Mouse (Mus musculus) lung, embryonic 15.5 days (tissue): ENCODE data around the gene Ddah1. TPM values are rescaled to one million over a fixed set of nuclear protein-coding genes. Genes with fewer than 3 reads are reported as not detected.

Experiments used
- ATAC-seq: fragments of 200-750 bp; cut with Nextera tagmentation; 2 replicates; pipeline ENCODE4 v1.8.0; 2017; ENCODE audit warnings: moderate number of reproducible peaks, borderline replicate concordance; ENCODE audit not compliant: low FRiP score, low TSS enrichment; ENCODE audit errors: extremely low read depth
- H3K27ac ChIP-seq: fragments of 300-500 bp; sonication (generic); 2 replicates; pipeline ENCODE4 v1.5.1; 2015; ENCODE audit warnings: moderate library complexity, mild to moderate bottlenecking, inconsistent platforms
- H3K27me3 ChIP-seq: fragments of 300-500 bp; sonication (generic); 2 replicates; pipeline ENCODE4 v1.6.1; 2015; ENCODE audit warnings: inconsistent platforms
- H3K36me3 ChIP-seq: fragments of 300-500 bp; sonication (generic); 2 replicates; pipeline ENCODE4 v1.6.1; 2015; ENCODE audit warnings: inconsistent platforms
- H3K4me1 ChIP-seq: fragments of 300-500 bp; sonication (generic); 2 replicates; pipeline ENCODE4 v1.6.1; 2015; ENCODE audit warnings: inconsistent platforms
- H3K4me2 ChIP-seq: fragments of 300-500 bp; sonication (generic); 2 replicates; pipeline ENCODE4 v1.6.1; 2015; ENCODE audit warnings: inconsistent platforms, mild to moderate bottlenecking, moderate library complexity
- H3K4me3 ChIP-seq: fragments of 300-500 bp; sonication (generic); 2 replicates; pipeline ENCODE4 v1.5.1; 2015; ENCODE audit warnings: mild to moderate bottlenecking, inconsistent platforms
- H3K9ac ChIP-seq: fragments of 300-500 bp; sonication (generic); 2 replicates; pipeline ENCODE4 v1.6.1; 2015; ENCODE audit warnings: inconsistent platforms
- H3K9me3 ChIP-seq: fragments of 300-500 bp; sonication (generic); 2 replicates; pipeline ENCODE4 v1.6.1; 2016; ENCODE audit warnings: inconsistent platforms
- WGBS: fragments of 180-500 bp; shearing (Covaris S2); methylation state at CpG from one replicate; pipeline ENCODE4 v1.1.7; 2015; 5-methylcytosine and 5-hydroxymethylcytosine counted together
- polyA plus RNA-seq: library from polyadenylated mRNA; unstranded; fragments of >200 nt; fragmentation: Nextera tagmentation; extraction: Ambion mirVana; gene quantifications from 2 replicates; pipeline ENCODE4 v1.2.1, GENCODE M21; 2015

Ddah1 gene
- polyA plus RNA-seq, 1 experiment from 2014 or later = 27.7 TPM

GRCm38 (mm10) chr3:145820938-145821337 lies 62.5 kb downstream of the Ddah1 start:
- 91% methylated on average over 2 of the region's 2 CpGs for WGBS
- peak overlapping the region; percentile 57 for H3K27ac ChIP-seq

GRCm38 (mm10) chr3:145822201-145822600 lies 63.7 kb downstream of the Ddah1 start:
- Histone ChIP-seq H3K9me3 (no peaks in the 10 kb centered on the region), H3K9ac (no peak overlapping the region), H3K4me1 (peaks cover 18% of the 10 kb centered on the region), H3K27me3 (no peaks in the 10 kb centered on the region), H3K27ac (no peak overlapping the region), H3K36me3 (no peaks in the 10 kb centered on the region), H3K4me2 (no peak overlapping the region), H3K4me3 (no peak overlapping the region)
- WGBS = 41% methylated on average over 4 of the region's 4 CpGs
- ATAC-seq = no peak

More at GRCm38 (mm10) chr3:145820938-145821337, 62.5 kb downstream of the Ddah1 start:
- Histone ChIP-seq H3K4me3 (no peak overlapping the region), H3K9me3 (no peaks in the 10 kb centered on the region), H3K4me2 (no peak overlapping the region), H3K27me3 (no peaks in the 10 kb centered on the region), H3K36me3 (no peaks in the 10 kb centered on the region), H3K4me1 (peaks cover 22% of the 10 kb centered on the region), H3K9ac (no peak overlapping the region)
- no peak for ATAC-seq

DNA sequence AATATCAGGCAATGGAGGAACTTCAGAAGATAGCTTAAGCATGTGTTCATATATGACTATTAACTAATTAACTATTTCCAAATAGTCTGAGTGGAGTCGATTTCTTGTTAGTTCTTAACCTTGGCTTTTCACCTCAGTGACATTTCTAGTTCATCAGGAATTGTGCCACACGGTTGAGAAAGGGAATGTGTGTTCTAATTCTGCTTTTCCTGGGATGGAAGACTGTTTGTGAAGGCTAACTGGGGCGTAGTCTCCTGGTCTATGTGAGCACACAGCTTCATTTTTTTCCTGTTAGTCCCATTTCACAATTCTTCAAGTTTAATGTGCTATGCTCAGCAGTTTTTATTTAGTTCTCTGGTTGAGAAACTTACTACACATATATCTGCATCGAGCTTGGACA lies 65.2 kb downstream of the Ddah1 start:
- Histone ChIP-seq H3K9ac (no peak overlapping the region), H3K4me3 (no peak overlapping the region), H3K27me3 (no peaks in the 10 kb centered on the region), H3K27ac (no peak overlapping the region), H3K36me3 (no peaks in the 10 kb centered on the region), H3K4me2 (no peak overlapping the region), H3K4me1 (peaks cover 26% of the 10 kb centered on the region), H3K9me3 (no peaks in the 10 kb centered on the region)
- no peak for ATAC-seq
- WGBS = 73% methylated on average over 4 of the region's 4 CpGs

- no peak for ATAC-seq
- no peak overlapping the region for H3K9ac ChIP-seq
- no peaks in the 10 kb centered on the region for H3K27me3 ChIP-seq
- H3K9me3 ChIP-seq = no peaks in the 10 kb centered on the region
- no peaks in the 10 kb centered on the region for H3K36me3 ChIP-seq
- H3K27ac ChIP-seq = no peak overlapping the region
- peaks cover 17% of the 10 kb centered on the region for H3K4me1 ChIP-seq
- no peak overlapping the region for H3K4me2 ChIP-seq
- WGBS = 80% methylated on average over 11 of the region's 11 CpGs
- H3K4me3 ChIP-seq = no peak overlapping the region
Measured at GRCm38 (mm10) chr3:145825416-145826055, 67.1 kb downstream of the Ddah1 start.

DNA sequence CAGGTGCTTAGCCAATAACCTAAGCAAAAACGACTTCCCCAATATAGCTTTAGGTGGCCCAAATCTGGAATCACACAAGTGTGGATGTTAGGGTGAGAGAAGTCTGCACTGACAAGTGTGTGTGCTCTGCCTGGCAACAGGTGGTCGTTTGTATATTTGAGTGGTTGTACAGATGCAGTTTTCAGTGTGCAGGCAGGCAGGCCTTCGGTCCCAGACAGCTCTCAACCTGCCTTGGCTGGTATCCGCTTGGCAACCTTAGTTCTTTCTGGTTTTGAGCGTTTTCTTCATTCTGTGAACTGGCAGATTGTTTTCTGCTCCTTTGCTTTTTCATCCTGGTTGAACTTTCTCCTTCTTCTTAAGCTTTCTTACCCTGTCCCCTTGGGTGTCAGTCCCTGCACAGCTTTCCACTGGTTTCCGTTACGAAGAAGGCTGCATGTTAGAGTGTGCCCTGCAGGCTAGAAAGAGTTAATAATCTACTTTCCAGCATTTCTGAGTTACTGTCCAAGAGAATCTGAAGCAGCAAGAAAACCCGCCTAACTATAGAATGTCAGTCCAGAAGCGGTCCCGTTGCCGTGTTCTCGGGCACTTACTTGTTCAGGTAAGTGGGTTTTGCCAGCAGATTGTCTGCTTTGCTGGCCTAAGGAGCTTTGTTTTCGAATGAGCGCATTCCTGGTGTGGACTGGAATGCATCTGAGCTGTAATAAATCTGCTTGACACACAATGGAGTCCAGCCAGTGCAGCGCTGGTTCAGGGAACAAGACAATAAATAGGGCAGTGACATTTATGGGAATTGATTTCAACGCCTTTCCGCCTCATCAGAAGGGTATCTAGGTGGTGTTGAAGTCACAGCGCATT lies 68.9 kb downstream of the Ddah1 start:
- 27% methylated on average over 18 of the region's 18 CpGs for WGBS
- H3K27me3 ChIP-seq = no peaks in the 10 kb centered on the region

GRCm38 (mm10) chr3:145828906-145829305 lies 70.4 kb downstream of the Ddah1 start:
- no peak overlapping the region for H3K4me2 ChIP-seq
- H3K4me1 ChIP-seq = peaks cover 16% of the 10 kb centered on the region
- no peak overlapping the region for H3K4me3 ChIP-seq
- no peaks in the 10 kb centered on the region for H3K9me3 ChIP-seq
- no peak for ATAC-seq
- no peaks in the 10 kb centered on the region for H3K27me3 ChIP-seq
- no peaks in the 10 kb centered on the region for H3K36me3 ChIP-seq
- 60% methylated on average over 5 of the region's 5 CpGs for WGBS
- no peak overlapping the region for H3K27ac ChIP-seq
- H3K9ac ChIP-seq = no peak overlapping the region

More for the DNA sequence above, 68.9 kb downstream of the Ddah1 start:
- Histone ChIP-seq H3K36me3 (no peaks in the 10 kb centered on the region), H3K4me2 (peak overlapping the region; percentile 42), H3K4me3 (no peak overlapping the region), H3K4me1 (peaks cover 13% of the 10 kb centered on the region), H3K9ac (no peak overlapping the region), H3K27ac (no peak overlapping the region; the same call in 1 of the 2 replicates), H3K9me3 (no peaks in the 10 kb centered on the region)
- peak; percentile 39; the same call in 1 of the 2 replicates for ATAC-seq

- Histone ChIP-seq H3K9me3 (no peaks in the 10 kb centered on the region), H3K9ac (no peak overlapping the region), H3K4me1 (0 out of 2 replicates have a peak, but pooled peaks cover 3% of the 10 kb centered on the region), H3K27ac (no peak overlapping the region), H3K27me3 (no peaks in the 10 kb centered on the region), H3K4me2 (no peak overlapping the region), H3K36me3 (no peaks in the 10 kb centered on the region), H3K4me3 (no peak overlapping the region)
- 24% methylated on average over 8 of the region's 8 CpGs for WGBS
- no peak for ATAC-seq
Measured at GRCm38 (mm10) chr3:145833948-145834538, 75.6 kb downstream of the Ddah1 start.

GRCm38 (mm10) chr3:145838281-145838680 lies 79.8 kb downstream of the Ddah1 start:
- no peak overlapping the region for H3K4me3 ChIP-seq
- no peak overlapping the region for H3K27ac ChIP-seq
- H3K4me2 ChIP-seq = no peak overlapping the region
- no peaks in the 10 kb centered on the region for H3K9me3 ChIP-seq
- 0 out of 2 replicates have a peak, but pooled peaks cover 3% of the 10 kb centered on the region for H3K4me1 ChIP-seq
- ATAC-seq = no peak
- no peaks in the 10 kb centered on the region for H3K36me3 ChIP-seq
- no peaks in the 10 kb centered on the region for H3K27me3 ChIP-seq
- H3K9ac ChIP-seq = no peak overlapping the region

- Histone ChIP-seq H3K4me2 (no peak overlapping the region), H3K27ac (no peak overlapping the region), H3K27me3 (no peaks in the 10 kb centered on the region), H3K36me3 (no peaks in the 10 kb centered on the region), H3K4me3 (no peak overlapping the region), H3K4me1 (no peaks in the 10 kb centered on the region), H3K9me3 (no peaks in the 10 kb centered on the region), H3K9ac (no peak overlapping the region)
- no peak for ATAC-seq
- 70% methylated on average over 12 of the region's 12 CpGs for WGBS
Measured at GRCm38 (mm10) chr3:145841961-145842710, 83.7 kb downstream of the Ddah1 start.

GRCm38 (mm10) chr3:145843836-145844235 lies 85.4 kb downstream of the Ddah1 start:
- no peaks in the 10 kb centered on the region for H3K4me1 ChIP-seq
- no peaks in the 10 kb centered on the region for H3K36me3 ChIP-seq
- no peak overlapping the region for H3K9ac ChIP-seq
- no peak overlapping the region for H3K4me2 ChIP-seq
- H3K4me3 ChIP-seq = no peak overlapping the region
- H3K27me3 ChIP-seq = no peaks in the 10 kb centered on the region
- H3K9me3 ChIP-seq = no peaks in the 10 kb centered on the region
- peak; percentile 69; the same call in 1 of the 2 replicates for ATAC-seq
- H3K27ac ChIP-seq = no peak overlapping the region
- 81% methylated on average over 3 of the region's 3 CpGs for WGBS

GRCm38 (mm10) chr3:145844891-145845290 lies 86.4 kb downstream of the Ddah1 start:
- Histone ChIP-seq H3K36me3 (no peaks in the 10 kb centered on the region), H3K4me1 (no peaks in the 10 kb centered on the region), H3K9me3 (no peaks in the 10 kb centered on the region), H3K4me2 (no peak overlapping the region), H3K27me3 (no peaks in the 10 kb centered on the region), H3K27ac (no peak overlapping the region), H3K9ac (no peak overlapping the region), H3K4me3 (no peak overlapping the region)
- 70% methylated on average over 3 of the region's 3 CpGs for WGBS
- no peak for ATAC-seq
